Mouse (Mus musculus) lung, embryonic 16.5 days (tissue): Measurements from ENCODE around the gene Oasl1. TPM values are rescaled to one million over a fixed set of nuclear protein-coding genes. Genes with fewer than 3 reads are reported as not detected.

Experiments used
- ATAC-seq: fragments of 200-750 bp; cut with Nextera tagmentation; 2 replicates; pipeline ENCODE4 v1.8.0; 2017; ENCODE audit warnings: low read depth, mild to moderate bottlenecking, moderate library complexity
- H3K27ac ChIP-seq: fragments of 300-500 bp; sonication (generic); 2 replicates; pipeline ENCODE4 v1.5.1; 2014; ENCODE audit warnings: mild to moderate bottlenecking, control low read depth, low read length
- H3K27me3 ChIP-seq: fragments of 300-500 bp; sonication (generic); 2 replicates; pipeline ENCODE4 v1.6.1; 2014; ENCODE audit warnings: low read depth, low read length, mixed read lengths; ENCODE audit not compliant: control insufficient read depth, insufficient read depth
- H3K36me3 ChIP-seq: fragments of 300-500 bp; sonication (generic); 2 replicates; pipeline ENCODE4 v1.6.1; 2014; ENCODE audit warnings: low read length; ENCODE audit not compliant: control insufficient read depth, insufficient read depth
- H3K4me1 ChIP-seq: fragments of 300-500 bp; sonication (generic); replicated peaks from 2 replicates; pipeline ENCODE4 v1.6.1; 2014; ENCODE audit warnings: low read length, mixed read lengths; ENCODE audit not compliant: control insufficient read depth, insufficient read depth
- H3K4me2 ChIP-seq: fragments of 300-500 bp; sonication (generic); 2 replicates; pipeline ENCODE4 v1.6.1; 2014; ENCODE audit warnings: low read depth, low read length, control low read depth
- H3K4me3 ChIP-seq: fragments of 300-500 bp; sonication (generic); 2 replicates; pipeline ENCODE4 v1.5.1; 2014; ENCODE audit warnings: mild to moderate bottlenecking, low read length, control low read depth
- H3K9ac ChIP-seq: fragments of 300-500 bp; sonication (generic); 2 replicates; pipeline ENCODE4 v1.6.1; 2014; ENCODE audit warnings: low read length, control low read depth
- H3K9me3 ChIP-seq: fragments of 300-500 bp; sonication (generic); 2 replicates; pipeline ENCODE4 v1.6.1; 2016; ENCODE audit warnings: low read length; ENCODE audit not compliant: control insufficient read depth
- WGBS: fragments of 180-500 bp; shearing (Covaris S2); extraction: QIAGEN DNeasy Blood & Tissue Kit; methylation state at CpG from one replicate; pipeline ENCODE4 v1.1.7; 2014; 5-methylcytosine and 5-hydroxymethylcytosine counted together
- polyA plus RNA-seq: library from polyadenylated mRNA; unstranded; fragments of >200 nt; fragmentation: Nextera tagmentation; extraction: Ambion mirVana; gene quantifications from 2 replicates; pipeline ENCODE4 v1.2.1, GENCODE M21; 2015

The Oasl1 gene
- polyA plus RNA-seq, 1 experiment from 2014 or later = 0.50 TPM

GRCm38 (mm10) chr5:114958069-114958468 is 35.0 kb downstream of the Oasl1 start:
- no peak for ATAC-seq
- H3K9me3 ChIP-seq = no peaks in the 10 kb centered on the region
- no peak overlapping the region for H3K9ac ChIP-seq
- no peaks in the 10 kb centered on the region for H3K36me3 ChIP-seq
- no peak overlapping the region for H3K27ac ChIP-seq
- no peaks in the 10 kb centered on the region for H3K27me3 ChIP-seq
- H3K4me2 ChIP-seq = no peak overlapping the region
- no peaks in the 10 kb centered on the region; the same call in 1 of the 2 replicates for H3K4me1 ChIP-seq
- H3K4me3 ChIP-seq = no peak overlapping the region
- WGBS = 85% methylated on average over 5 of the region's 5 CpGs

- 28% methylated on average over 4 of the region's 4 CpGs for WGBS
- no peaks in the 10 kb centered on the region for H3K27me3 ChIP-seq
- no peak overlapping the region for H3K9ac ChIP-seq
- ATAC-seq = peak; percentile 62; the same call in 1 of the 2 replicates
- H3K36me3 ChIP-seq = no peaks in the 10 kb centered on the region
- no peak overlapping the region for H3K4me3 ChIP-seq
- peaks cover 4% of the 10 kb centered on the region; the same call in 1 of the 2 replicates for H3K4me1 ChIP-seq
- no peak overlapping the region for H3K27ac ChIP-seq
- H3K4me2 ChIP-seq = no peak overlapping the region
- H3K9me3 ChIP-seq = no peaks in the 10 kb centered on the region
Measured at GRCm38 (mm10) chr5:114961590-114962360, 38.7 kb downstream of the Oasl1 start.

GRCm38 (mm10) chr5:114964315-114964966 is 41.4 kb downstream of the Oasl1 start:
- Histone ChIP-seq H3K4me2 (no peak overlapping the region), H3K27ac (no peak overlapping the region)

DNA sequence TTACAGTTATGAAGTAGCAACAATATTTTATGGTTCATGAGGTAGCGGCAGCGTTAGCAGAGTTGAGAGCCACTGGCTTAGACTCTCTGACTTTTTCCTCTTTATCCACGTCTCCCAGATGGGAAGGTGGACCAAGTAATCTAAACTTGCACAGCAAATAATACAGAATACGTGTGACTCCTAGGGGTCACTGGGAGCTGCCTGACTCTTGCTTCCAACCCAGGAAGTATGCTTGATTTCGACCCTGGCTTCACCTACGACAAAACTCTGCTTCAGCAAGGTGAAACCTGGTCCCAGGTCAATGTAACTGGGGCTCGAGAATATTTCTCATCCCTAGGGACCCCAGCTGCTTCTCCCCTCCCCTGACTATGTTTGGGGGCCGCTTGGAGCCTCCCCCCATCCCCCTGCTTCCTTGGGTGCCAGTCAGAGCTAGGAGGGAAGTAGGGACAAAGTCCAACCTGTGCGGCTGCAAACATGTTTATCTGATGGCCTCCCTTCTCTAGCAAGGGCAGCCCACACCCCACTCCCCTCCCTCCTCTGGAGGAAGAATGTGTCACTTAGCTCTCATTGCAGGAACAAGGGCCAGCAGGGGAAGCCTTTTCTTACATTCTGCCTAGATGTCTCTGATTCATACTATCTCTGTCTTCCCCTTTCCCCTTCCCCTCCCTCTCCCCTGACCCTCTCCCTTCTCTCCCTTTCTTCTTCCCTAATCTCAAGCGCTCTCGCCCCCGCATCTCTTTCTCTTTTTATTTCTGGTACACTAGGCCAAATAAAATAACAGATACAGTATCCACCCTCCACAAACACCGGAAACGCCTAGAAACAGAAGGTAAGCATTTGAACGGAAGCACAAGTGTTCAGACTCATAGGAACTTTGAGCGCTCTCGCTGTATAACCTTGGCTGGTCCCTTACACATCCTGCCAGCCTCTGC is 42.2 kb downstream of the Oasl1 start:
- WGBS = 37% methylated on average over 17 of the region's 17 CpGs
- Histone ChIP-seq H3K27me3 (no peaks in the 10 kb centered on the region), H3K4me2 (no peak overlapping the region), H3K9me3 (no peaks in the 10 kb centered on the region), H3K9ac (no peak overlapping the region; the same call in 1 of the 2 replicates), H3K4me3 (no peak overlapping the region), H3K36me3 (no peaks in the 10 kb centered on the region), H3K27ac (no peak overlapping the region), H3K4me1 (peaks cover 4% of the 10 kb centered on the region; the same call in 1 of the 2 replicates)
- ATAC-seq = no peak

More at GRCm38 (mm10) chr5:114964315-114964966, 41.4 kb downstream of the Oasl1 start:
- Histone ChIP-seq H3K4me1 (peaks cover 4% of the 10 kb centered on the region; the same call in 1 of the 2 replicates), H3K9ac (no peak overlapping the region; the same call in 1 of the 2 replicates), H3K4me3 (no peak overlapping the region), H3K36me3 (no peaks in the 10 kb centered on the region), H3K27me3 (no peaks in the 10 kb centered on the region), H3K9me3 (no peaks in the 10 kb centered on the region)
- no peak for ATAC-seq
- WGBS = 30% methylated on average over 7 of the region's 7 CpGs

DNA sequence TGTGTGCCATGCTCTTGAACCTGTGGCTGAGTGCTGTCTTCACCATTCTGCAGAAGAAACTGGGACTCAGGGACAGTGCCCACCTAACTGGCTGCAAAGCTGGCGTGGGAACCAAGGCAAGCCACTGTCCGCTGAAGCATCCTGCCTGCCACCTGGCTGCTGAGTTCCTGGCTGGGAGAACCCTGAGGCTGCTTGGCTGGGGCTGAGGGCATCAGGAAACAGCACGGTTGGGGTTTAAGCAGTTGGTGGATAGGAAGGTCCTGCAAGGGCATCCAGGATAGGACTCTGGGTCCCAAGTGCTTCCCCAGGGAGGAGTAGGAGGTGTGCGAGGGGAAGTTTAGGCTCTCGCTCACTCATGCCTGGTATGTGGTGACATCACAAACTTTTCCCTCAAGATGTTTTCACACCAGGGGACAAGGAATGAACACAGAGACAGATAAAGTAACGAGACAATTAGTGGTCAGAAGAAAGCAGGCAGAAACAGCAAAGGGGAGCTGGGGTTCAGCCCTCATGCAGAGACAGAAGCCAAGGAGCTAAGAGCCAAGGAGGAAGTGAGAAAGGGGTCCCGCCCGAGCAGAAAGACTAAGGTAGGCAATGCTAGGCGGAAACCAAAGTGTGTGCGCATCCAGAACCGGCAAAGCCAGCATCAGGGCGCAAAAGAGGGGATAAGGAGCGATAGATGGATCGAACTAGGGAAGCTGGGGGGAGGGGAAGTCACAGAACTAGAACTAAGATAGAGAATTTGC is 44.7 kb downstream of the Oasl1 start:
- Histone ChIP-seq H3K4me1 (0 out of 2 replicates have a peak, but pooled peaks cover 4% of the 10 kb centered on the region), H3K36me3 (no peaks in the 10 kb centered on the region), H3K27ac (no peak overlapping the region), H3K27me3 (no peaks in the 10 kb centered on the region), H3K9me3 (no peaks in the 10 kb centered on the region), H3K9ac (no peak overlapping the region), H3K4me2 (no peak overlapping the region), H3K4me3 (no peak overlapping the region)
- WGBS = 26% methylated on average over 14 of the region's 14 CpGs
- no peak for ATAC-seq

DNA sequence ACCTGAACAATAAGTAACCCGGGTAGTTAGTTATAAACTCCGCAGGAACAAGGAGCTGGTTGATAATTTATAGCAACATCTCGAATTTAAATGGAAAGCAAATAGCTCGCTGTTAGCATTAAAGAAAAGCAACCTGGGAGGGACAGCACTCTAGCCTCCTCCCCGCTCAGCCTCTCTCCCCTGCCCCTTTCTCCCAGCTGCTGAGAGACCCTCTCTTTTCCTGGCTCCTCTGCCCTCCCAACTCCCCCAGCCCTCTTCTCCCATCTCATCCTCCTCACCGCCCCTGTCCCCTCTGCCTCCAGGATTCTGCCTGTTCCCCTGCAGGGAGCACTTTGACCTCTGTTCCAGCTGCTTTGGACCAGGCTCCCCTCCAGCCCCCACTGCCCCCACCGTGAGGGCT is 45.6 kb downstream of the Oasl1 start:
- Histone ChIP-seq H3K27ac (no peak overlapping the region), H3K9me3 (no peaks in the 10 kb centered on the region), H3K9ac (no peak overlapping the region), H3K36me3 (no peaks in the 10 kb centered on the region), H3K27me3 (no peaks in the 10 kb centered on the region), H3K4me2 (no peak overlapping the region), H3K4me3 (no peak overlapping the region), H3K4me1 (0 out of 2 replicates have a peak, but pooled peaks cover 4% of the 10 kb centered on the region)
- ATAC-seq = no peak
- WGBS = 22% methylated on average over 7 of the region's 7 CpGs

- Histone ChIP-seq H3K9me3 (no peaks in the 10 kb centered on the region), H3K36me3 (no peaks in the 10 kb centered on the region), H3K9ac (no peak overlapping the region), H3K27me3 (no peaks in the 10 kb centered on the region), H3K27ac (no peak overlapping the region), H3K4me3 (no peak overlapping the region), H3K4me2 (no peak overlapping the region), H3K4me1 (0 out of 2 replicates have a peak, but pooled peaks cover 4% of the 10 kb centered on the region)
- no peak for ATAC-seq
- 12% methylated on average over 4 of the region's 4 CpGs for WGBS
Measured at GRCm38 (mm10) chr5:114969064-114969463, 46.0 kb downstream of the Oasl1 start.

- no peak for ATAC-seq
- Histone ChIP-seq H3K27ac (no peak overlapping the region), H3K9me3 (no peaks in the 10 kb centered on the region), H3K4me2 (no peak overlapping the region), H3K4me3 (no peak overlapping the region), H3K9ac (no peak overlapping the region), H3K27me3 (no peaks in the 10 kb centered on the region), H3K36me3 (no peaks in the 10 kb centered on the region), H3K4me1 (no peaks in the 10 kb centered on the region)
- WGBS = 44% methylated on average over 13 of the region's 13 CpGs
Measured at GRCm38 (mm10) chr5:114969609-114970215, 46.7 kb downstream of the Oasl1 start.
